Mouse (Mus musculus): ENCODE results near the gene Cfap52.

DNA sequence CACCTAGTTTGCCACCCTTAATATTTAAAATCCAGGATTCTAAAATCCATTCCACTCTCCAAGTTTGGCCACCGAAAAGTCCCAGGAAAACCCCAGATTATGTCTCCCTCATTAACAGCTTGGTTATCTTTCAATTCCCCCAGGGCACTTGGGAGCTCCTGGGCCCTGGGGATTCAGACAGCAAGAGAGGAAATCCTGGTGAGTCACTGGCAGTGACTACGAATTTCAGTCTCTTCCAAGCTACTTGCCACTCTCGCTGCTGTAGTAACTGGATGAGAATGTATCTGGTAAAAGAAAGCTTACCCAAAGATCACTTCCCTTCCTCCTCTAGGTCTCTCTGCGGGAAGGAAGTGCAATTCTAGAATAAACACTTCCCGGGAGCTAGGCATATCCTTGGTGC, 45.9 kb downstream of the Cfap52 start:
- TF ChIP-seq POLR2AphosphoS5 (IDR thresholded peaks at IDR 0.05; ENCODE audit: insufficient replicate concordance, low read depth, low read length) = no peak
- TF ChIP-seq TAL1 (conservative IDR thresholded peaks at IDR 0.05; ENCODE audit: low read depth, low read length) = no peak
- no peak for TF ChIP-seq CTCF (IDR thresholded peaks at IDR 0.05; ENCODE audit: low read depth, low read length)
- no peak for TF ChIP-seq GATA1 (IDR thresholded peaks at IDR 0.05; ENCODE audit: borderline replicate concordance, low read length)
